Mouse (Mus musculus) gastrocnemius, postnatal 25 days (tissue): ENCODE results near the gene Slc9a6. TPM values are rescaled to one million over a fixed set of nuclear protein-coding genes. Genes with fewer than 3 reads are reported as not detected.

Source experiments
- microRNA-seq, 2 experiments: library from miRNA; unstranded; fragments of <30 nt; microRNA quantifications; one replicate each; pipeline ENCODE4 v1.2.0; 2021; ENCODE audit warnings: borderline replicate concordance in 2 of 2
- total RNA-seq, 2 experiments: library from RNA; stranded (reverse); gene quantifications; 1 replicate in 1 of 2; 2 replicates in 1 of 2; pipeline ENCODE4 v1.2.3; 2021

Gene Slc9a6
- total RNA-seq, 2 experiments from 2014 or later = 23.4 to 25.3 TPM

Small RNA genes within 50 kb of the gene (microRNA-seq; reads per million reads assigned to microRNA genes)
- gene Mir5116 = 0 to 0.26 reads per million in 2 experiments

Other genes with a start within 250 kb of the Slc9a6 start
- gene Smim10l2a, start 235.2 kb upstream of the Slc9a6 start, total RNA-seq = under 1 TPM in 1 of 2 experiments, not detected in 1; 0.11 TPM
- gene Gm2174, start 161.8 kb upstream of the Slc9a6 start, total RNA-seq = not detected
- 1 to 10 TPM; 4.6 to 5.3 TPM for gene Ints6l, start 154.9 kb upstream of the Slc9a6 start, total RNA-seq
- gene Gm10477, start 85.0 kb upstream of the Slc9a6 start, total RNA-seq = not detected
- not detected for gene Gm648, start 60.2 kb upstream of the Slc9a6 start, total RNA-seq
- gene Mmgt1, start 11.7 kb upstream of the Slc9a6 start, total RNA-seq = 10 to 100 TPM; 22.2 to 24.3 TPM
- 1,000 to 10,000 TPM; 1,461 to 3,729 TPM for gene Fhl1, start 122.0 kb downstream of the Slc9a6 start, total RNA-seq
- gene Map7d3, start 212.6 kb downstream of the Slc9a6 start, total RNA-seq = under 1 TPM in 1 of 2 experiments, not detected in 1; 0.29 TPM